Mouse (Mus musculus) brain, adult 2 months (tissue): ENCODE data around the gene Vcpkmt.

Experiments used
- DNase-seq: peaks from one replicate; pipeline ENCODE4 v3.0.0; 2011; ENCODE audit warnings: low read depth, low spot score

The Vcpkmt gene

DNA sequence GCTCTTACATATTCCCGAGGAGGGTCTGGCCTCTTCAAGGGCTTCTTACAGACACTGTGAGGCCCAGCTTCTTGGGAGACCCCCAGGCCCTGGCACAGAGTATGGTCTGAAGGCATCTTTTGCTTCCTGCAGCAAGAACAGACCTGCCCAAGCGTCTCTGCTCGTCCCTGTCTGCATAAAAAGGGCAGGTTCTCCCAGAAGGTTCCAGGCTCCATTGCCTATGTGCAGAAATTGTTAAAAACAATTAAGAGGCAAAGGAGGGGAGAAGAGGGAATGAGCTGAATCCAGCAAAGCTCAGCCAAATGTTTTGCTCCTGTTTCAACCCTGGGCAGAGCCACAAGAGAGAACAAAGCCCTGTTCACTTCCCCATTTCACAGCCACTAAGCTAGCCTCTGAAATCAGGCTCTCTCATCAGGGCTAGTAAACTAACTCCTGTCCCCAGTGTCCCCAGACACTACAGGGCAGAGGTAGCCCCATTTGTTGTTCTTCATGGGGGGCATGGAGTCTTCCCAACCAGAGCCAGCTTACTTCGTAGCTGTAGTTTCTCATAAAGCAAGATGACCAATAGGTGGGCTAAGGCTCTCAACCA lies 44.4 kb downstream of the Vcpkmt start:
- DNase-seq, result peak; percentile 12

- peak; percentile 73 for DNase-seq
These were observed 45.0 kb downstream of the Vcpkmt start for GRCm38 (mm10) chr12:69537675-69538361.

DNA sequence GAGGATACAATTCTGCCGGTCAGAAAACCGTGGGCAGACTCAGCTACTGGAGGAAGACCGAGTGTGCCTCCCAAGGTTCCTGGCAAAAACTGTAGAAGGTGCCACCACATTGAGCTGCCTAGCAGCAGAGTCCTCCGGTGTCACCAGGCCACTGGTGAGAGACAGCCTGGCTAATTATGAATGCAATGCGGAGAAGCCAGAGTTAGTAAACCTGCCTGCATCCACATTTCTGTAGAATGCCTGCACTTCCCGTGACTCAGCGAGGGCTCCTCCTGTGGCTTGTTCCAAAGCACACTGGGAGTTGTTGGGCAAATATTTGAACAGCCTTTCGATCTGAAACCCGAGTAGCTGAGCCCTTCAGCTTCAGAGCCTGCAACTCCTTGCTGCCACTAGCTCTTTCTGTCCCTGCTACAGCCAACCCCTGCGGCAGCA lies 45.6 kb downstream of the Vcpkmt start:
- peak; percentile 81 for DNase-seq

DNA sequence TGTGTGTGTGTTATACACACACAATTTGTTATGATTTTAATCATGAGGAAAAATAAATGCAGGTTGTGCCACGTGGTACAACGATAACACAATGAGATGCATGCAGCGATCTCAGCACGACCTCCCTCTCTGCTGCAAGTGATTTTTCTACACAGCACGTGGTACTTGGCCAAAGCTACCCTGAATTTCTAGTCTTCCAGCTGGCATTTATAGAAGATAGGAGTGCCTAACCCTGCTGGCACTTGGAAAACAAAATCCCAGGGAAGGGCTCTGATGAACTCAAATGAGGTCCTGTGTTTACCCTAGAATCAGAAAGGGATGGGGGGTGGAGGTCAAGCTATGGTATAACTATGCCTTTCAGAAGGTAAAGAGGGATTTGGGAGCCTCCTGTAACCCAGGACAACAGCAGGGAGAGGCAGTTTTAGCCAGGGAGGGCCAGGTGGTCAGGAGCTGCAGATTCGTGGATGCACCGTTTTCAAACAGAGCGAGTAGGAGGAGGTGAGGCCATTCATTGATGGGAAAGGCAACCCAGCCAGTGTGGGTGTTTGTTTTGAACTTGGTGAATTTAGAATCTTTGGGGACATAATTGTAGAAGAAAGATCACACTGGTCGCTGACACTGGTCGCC lies 46.1 kb downstream of the Vcpkmt start:
- peak; percentile 68 for DNase-seq

GRCm38 (mm10) chr12:69533237-69533636 lies 49.6 kb downstream of the Vcpkmt start:
- DNase-seq, result no peak

DNA sequence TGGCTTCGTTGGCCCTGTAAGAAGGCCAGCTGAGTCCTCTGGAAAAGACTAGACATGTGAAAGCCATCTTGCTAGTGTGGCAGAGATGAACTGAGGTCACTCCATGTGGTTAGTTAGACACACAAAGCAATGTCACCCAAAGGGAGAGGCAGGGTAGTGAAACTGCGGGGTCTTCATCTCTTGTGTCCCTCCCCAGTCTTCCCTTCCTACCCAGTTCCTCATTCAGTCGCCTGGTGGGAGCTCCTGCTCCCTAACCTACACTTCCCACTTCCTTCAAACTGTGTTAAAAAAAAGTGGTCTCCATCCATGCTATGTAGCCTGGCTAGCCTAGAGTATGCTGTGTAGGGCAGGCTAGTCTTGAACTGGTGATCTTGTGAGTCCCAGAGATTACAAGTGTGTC lies 50.3 kb downstream of the Vcpkmt start:
- DNase-seq, result no peak

DNA sequence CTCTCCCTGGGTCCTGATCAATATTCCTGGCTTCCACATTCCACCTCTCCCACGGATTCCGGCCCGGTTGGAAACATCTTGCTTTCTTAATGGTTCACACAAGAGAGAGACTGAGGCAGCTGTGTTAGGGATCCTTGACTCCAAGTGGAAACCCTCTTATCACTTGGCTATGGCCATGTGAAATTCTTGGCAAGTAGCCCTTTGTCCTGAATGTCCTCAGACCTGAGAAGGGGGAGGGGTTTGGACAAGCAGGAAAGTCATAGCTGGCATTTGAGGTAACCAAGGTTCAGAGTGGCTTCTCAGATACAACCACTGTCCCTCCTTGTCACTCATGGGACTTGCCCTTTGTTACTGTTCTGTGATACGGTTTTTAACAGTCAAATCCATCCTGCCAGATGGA lies 50.7 kb downstream of the Vcpkmt start:
- no peak for DNase-seq

DNA sequence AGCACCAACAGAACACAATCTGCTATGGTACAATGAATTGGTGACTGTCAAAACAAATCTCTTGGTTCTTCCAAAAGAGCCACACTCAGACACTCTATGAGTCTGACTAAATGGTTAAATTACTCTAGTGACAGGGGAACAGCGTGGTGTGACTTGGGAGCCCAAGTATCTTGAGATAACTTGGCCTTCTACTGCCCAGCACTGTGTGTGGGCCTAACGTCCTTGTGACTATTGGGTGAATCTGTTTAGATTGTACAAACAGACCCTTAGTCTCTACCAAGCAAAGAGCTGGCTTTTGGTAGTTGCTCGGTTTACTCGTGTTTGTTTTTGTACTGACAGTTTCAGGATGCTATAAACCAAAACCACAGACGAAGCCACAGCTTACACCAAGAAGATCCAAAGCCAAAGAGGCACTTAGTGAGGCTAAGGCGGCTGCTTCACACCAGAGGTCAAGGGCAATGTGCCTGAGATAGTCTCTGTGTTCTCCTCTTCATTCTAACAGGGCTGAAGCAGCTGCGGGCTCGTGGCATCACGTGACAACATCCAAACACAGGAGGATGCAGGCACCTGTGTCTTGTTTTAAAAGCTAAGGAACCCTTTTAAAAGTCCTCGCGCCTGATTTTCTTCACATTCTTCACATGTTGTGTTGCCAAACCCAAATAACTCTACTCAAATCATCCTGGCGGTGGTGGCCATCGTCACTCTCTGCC lies 53.0 kb downstream of the Vcpkmt start:
- DNase-seq, result no peak

DNA sequence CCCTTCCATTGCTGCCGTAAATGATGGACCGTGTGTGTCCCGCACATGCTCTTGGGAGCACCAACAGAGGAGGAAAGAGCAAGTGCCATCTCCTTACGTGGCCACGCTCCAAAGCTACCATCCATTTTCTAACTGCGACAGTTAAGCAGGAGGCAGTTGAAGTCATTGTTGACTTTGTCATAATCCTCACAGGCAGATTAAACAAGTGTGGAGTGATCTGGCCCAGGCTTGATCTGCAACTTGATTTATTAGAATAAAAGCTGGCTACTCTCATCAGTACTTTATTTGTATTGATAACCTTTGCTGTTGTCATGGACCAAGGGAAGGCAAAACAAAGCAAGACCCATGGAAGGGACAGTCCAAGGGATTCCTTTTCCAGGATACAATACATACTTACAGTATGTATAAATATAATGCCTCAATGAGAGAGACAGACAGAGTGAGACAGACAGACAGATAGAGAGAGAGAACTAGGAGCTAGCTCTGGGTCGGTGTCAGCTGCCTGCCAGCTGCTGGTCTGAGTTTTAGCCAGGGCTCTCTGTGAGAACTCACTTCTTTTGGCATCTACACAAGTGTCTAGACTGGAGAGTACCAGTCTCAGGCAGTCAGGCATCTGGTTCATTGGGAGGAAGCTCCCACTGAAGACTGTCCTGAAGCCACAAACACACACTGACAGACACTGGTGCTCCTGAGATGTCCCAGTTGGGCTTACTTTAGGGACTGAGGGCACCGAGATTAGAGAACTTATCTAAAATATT lies 54.4 kb downstream of the Vcpkmt start:
- DNase-seq, result no peak
